Mouse (Mus musculus) embryonic facial prominence, embryonic 11.5 days (tissue): ENCODE measurements at regions not wholly inside any gene's neighbourhood (a gene's known extent, or its start where the extent isn't known, plus 50 kb on each side); places are given as distances from the start of the nearest gene placed in this dataset.

Experiments
- ATAC-seq: fragments of 200-750 bp; cut with Nextera tagmentation; replicated peaks from 2 replicates; pipeline ENCODE4 v1.8.0; 2017; ENCODE audit warnings: low read depth; ENCODE audit not compliant: insufficient number of reproducible peaks, low FRiP score, low TSS enrichment
- DNase-seq: peaks from one replicate; pipeline ENCODE4 v3.0.0-alpha.2; 2015; ENCODE audit warnings: low spot score
- H3K27ac ChIP-seq: fragments of 300-500 bp; sonication (generic); replicated peaks from 2 replicates; pipeline ENCODE4 v1.5.1; 2014; ENCODE audit warnings: mild to moderate bottlenecking, low read depth, low read length, control low read depth
- H3K27me3 ChIP-seq: fragments of 300-500 bp; sonication (generic); 2 replicates; pipeline ENCODE4 v1.6.1; 2014; ENCODE audit warnings: mild to moderate bottlenecking, low read length, moderate library complexity, mixed read lengths; ENCODE audit not compliant: control insufficient read depth, insufficient read depth
- H3K36me3 ChIP-seq: fragments of 300-500 bp; sonication (generic); replicated peaks from 2 replicates; pipeline ENCODE4 v1.6.1; 2014; ENCODE audit warnings: low read depth, mild to moderate bottlenecking, low read length, moderate library complexity, mixed read lengths; ENCODE audit not compliant: control insufficient read depth, insufficient read depth
- H3K4me1 ChIP-seq: fragments of 300-500 bp; sonication (generic); 2 replicates; pipeline ENCODE4 v1.6.1; 2014; ENCODE audit warnings: low read length, mixed read lengths; ENCODE audit not compliant: control insufficient read depth, insufficient read depth
- H3K4me2 ChIP-seq: fragments of 300-500 bp; sonication (generic); 2 replicates; pipeline ENCODE4 v1.6.1; 2014; ENCODE audit warnings: low read depth, mild to moderate bottlenecking, control low read depth, low read length, moderate library complexity
- H3K4me3 ChIP-seq: fragments of 300-500 bp; sonication (generic); 2 replicates; pipeline ENCODE4 v1.5.1; 2014; ENCODE audit warnings: low read depth, low read length, control low read depth
- H3K9ac ChIP-seq: fragments of 300-500 bp; sonication (generic); replicated peaks from 2 replicates; pipeline ENCODE4 v1.6.1; 2014; ENCODE audit warnings: mild to moderate bottlenecking, control low read depth, low read length
- H3K9me3 ChIP-seq: fragments of 300-500 bp; sonication (generic); replicated peaks from 2 replicates; pipeline ENCODE4 v1.6.1; 2016; ENCODE audit warnings: mild to moderate bottlenecking, low read length, inconsistent platforms, mixed read lengths; ENCODE audit not compliant: control insufficient read depth
- WGBS: fragments of 180-500 bp; shearing (Covaris S2); extraction: QIAGEN DNeasy Blood & Tissue Kit; methylation state at CpG from one replicate; pipeline ENCODE4 v1.1.7; 2014; 5-methylcytosine and 5-hydroxymethylcytosine counted together

- Histone ChIP-seq H3K36me3 (no peaks in the 10 kb centered on the region), H3K4me1 (no peaks in the 10 kb centered on the region), H3K4me3 (no peak overlapping the region), H3K27ac (no peak overlapping the region), H3K9me3 (no peaks in the 10 kb centered on the region), H3K4me2 (no peak overlapping the region), H3K27me3 (no peaks in the 10 kb centered on the region), H3K9ac (no peak overlapping the region)
- ATAC-seq (no peak), DNase-seq (no peak)
- WGBS = 86% methylated on average over 24 of the region's 24 CpGs
These were observed 149.6 kb downstream of the Dhx15 start for GRCm38 (mm10) chr5:52040427-52041312.

- no peaks in the 10 kb centered on the region for H3K4me1 ChIP-seq
- H3K4me2 ChIP-seq = no peak overlapping the region
- H3K9ac ChIP-seq = no peak overlapping the region
- DNase-seq (no peak), ATAC-seq (no peak)
- WGBS = 91% methylated on average over 6 of the region's 6 CpGs
- no peak overlapping the region for H3K4me3 ChIP-seq
- H3K27ac ChIP-seq = no peak overlapping the region
- H3K27me3 ChIP-seq = no peaks in the 10 kb centered on the region
- H3K9me3 ChIP-seq = no peaks in the 10 kb centered on the region
- H3K36me3 ChIP-seq = no peaks in the 10 kb centered on the region
These were observed 155.0 kb downstream of the Dhx15 start for GRCm38 (mm10) chr5:52035339-52035738.

- Histone ChIP-seq H3K27ac (no peak overlapping the region), H3K4me1 (no peaks in the 10 kb centered on the region), H3K27me3 (no peaks in the 10 kb centered on the region), H3K4me2 (no peak overlapping the region), H3K9me3 (no peaks in the 10 kb centered on the region), H3K36me3 (no peaks in the 10 kb centered on the region), H3K9ac (no peak overlapping the region), H3K4me3 (no peak overlapping the region)
- WGBS = 83% methylated on average over 4 of the region's 4 CpGs
- no peak for ATAC-seq
- DNase-seq = no peak
These were observed 162.8 kb downstream of the Dhx15 start for GRCm38 (mm10) chr5:52027478-52027877.

GRCm38 (mm10) chr5:52026148-52026547 lies 164.2 kb downstream of the Dhx15 start:
- Histone ChIP-seq H3K4me1 (no peaks in the 10 kb centered on the region), H3K4me2 (no peak overlapping the region), H3K27ac (no peak overlapping the region), H3K9me3 (no peaks in the 10 kb centered on the region), H3K36me3 (no peaks in the 10 kb centered on the region), H3K4me3 (no peak overlapping the region), H3K9ac (no peak overlapping the region), H3K27me3 (no peaks in the 10 kb centered on the region)
- ATAC-seq (no peak), DNase-seq (no peak)
- 54% methylated on average over 3 of the region's 3 CpGs for whole genome bisulfite sequencing

- no peak overlapping the region for H3K27ac ChIP-seq
- no peak overlapping the region for H3K4me2 ChIP-seq
- ATAC-seq = no peak
- no peaks in the 10 kb centered on the region for H3K27me3 ChIP-seq
- H3K9me3 ChIP-seq = no peaks in the 10 kb centered on the region
- no peak overlapping the region for H3K9ac ChIP-seq
- no peak overlapping the region for H3K4me3 ChIP-seq
- no peaks in the 10 kb centered on the region for H3K4me1 ChIP-seq
- DNase-seq = no peak
- H3K36me3 ChIP-seq = no peaks in the 10 kb centered on the region
- WGBS = 92% methylated on average over 9 of the region's 9 CpGs
These were observed 167.1 kb downstream of the Dhx15 start for GRCm38 (mm10) chr5:52023212-52023611.

- H3K9me3 ChIP-seq = no peaks in the 10 kb centered on the region
- 85% methylated on average over 3 of the region's 3 CpGs for WGBS
- no peak overlapping the region for H3K9ac ChIP-seq
- no peak overlapping the region for H3K4me3 ChIP-seq
- no peak for DNase-seq
- H3K27me3 ChIP-seq = no peaks in the 10 kb centered on the region
- no peaks in the 10 kb centered on the region for H3K36me3 ChIP-seq
- H3K4me1 ChIP-seq = no peaks in the 10 kb centered on the region
- H3K4me2 ChIP-seq = no peak overlapping the region
- no peak overlapping the region for H3K27ac ChIP-seq
- ATAC-seq = no peak
These were observed 173.3 kb downstream of the Dhx15 start for GRCm38 (mm10) chr5:52016992-52017391.

- H3K27ac ChIP-seq = no peak overlapping the region
- 43% methylated on average over 6 of the region's 6 CpGs for WGBS
- no peak for ATAC-seq
- H3K36me3 ChIP-seq = no peaks in the 10 kb centered on the region
- no peak overlapping the region for H3K4me3 ChIP-seq
- H3K9me3 ChIP-seq = no peaks in the 10 kb centered on the region
- no peaks in the 10 kb centered on the region for H3K27me3 ChIP-seq
- H3K4me2 ChIP-seq = no peak overlapping the region
- no peaks in the 10 kb centered on the region for H3K4me1 ChIP-seq
- H3K9ac ChIP-seq = no peak overlapping the region
- DNase-seq = no peak
These were observed 174.5 kb downstream of the Dhx15 start for GRCm38 (mm10) chr5:52015786-52016185.

- no peak overlapping the region for H3K4me2 ChIP-seq
- no peaks in the 10 kb centered on the region for H3K9me3 ChIP-seq
- no peak overlapping the region for H3K27ac ChIP-seq
- no peaks in the 10 kb centered on the region for H3K4me1 ChIP-seq
- no peak overlapping the region for H3K9ac ChIP-seq
- no peak overlapping the region for H3K4me3 ChIP-seq
- H3K27me3 ChIP-seq = no peaks in the 10 kb centered on the region
- H3K36me3 ChIP-seq = no peaks in the 10 kb centered on the region
- 92% methylated on average over 7 of the region's 7 CpGs for WGBS
- ATAC-seq (no peak), DNase-seq (no peak)
These were observed 179.9 kb downstream of the Dhx15 start for GRCm38 (mm10) chr5:52010426-52010825.
